Mouse (Mus musculus): ENCODE data around the gene Rabgap1l.

Gene Rabgap1l

GRCm38 (mm10) chr1:160596252-160596947 lies 196.6 kb downstream of the Rabgap1l start:
- DNase-seq (ENCODE audit: low read depth, low spot score), result no peak

GRCm38 (mm10) chr1:160594576-160594975 lies 198.4 kb downstream of the Rabgap1l start:
- DNase-seq (ENCODE audit: low read depth, low spot score), result no peak

- DNase-seq (ENCODE audit: low read depth, low spot score), result no peak
Measured at GRCm38 (mm10) chr1:160594066-160594465, 198.9 kb downstream of the Rabgap1l start.

GRCm38 (mm10) chr1:160588911-160589590 lies 204.0 kb downstream of the Rabgap1l start:
- DNase-seq (ENCODE audit: low read depth, low spot score), result peak; percentile 36

- DNase-seq (ENCODE audit: low read depth, low spot score), result peak; percentile 44
Measured at GRCm38 (mm10) chr1:160579309-160580233, 213.4 kb downstream of the Rabgap1l start.

- no peak for DNase-seq (ENCODE audit: low read depth, low spot score)
Measured at GRCm38 (mm10) chr1:160576124-160576523, 216.9 kb downstream of the Rabgap1l start.

- DNase-seq (ENCODE audit: low read depth, low spot score), result no peak
Measured at GRCm38 (mm10) chr1:160574039-160574438, 219.0 kb downstream of the Rabgap1l start.

- DNase-seq (ENCODE audit: low read depth, low spot score), result no peak
Measured at GRCm38 (mm10) chr1:160566458-160566857, 226.6 kb downstream of the Rabgap1l start.

- no peak for DNase-seq (ENCODE audit: low read depth, low spot score)
Measured at GRCm38 (mm10) chr1:160561381-160561780, 231.6 kb downstream of the Rabgap1l start.

- DNase-seq (ENCODE audit: low read depth, low spot score), result no peak
Measured at GRCm38 (mm10) chr1:160550636-160551035, 242.4 kb downstream of the Rabgap1l start.

GRCm38 (mm10) chr1:160547934-160548876 lies 244.8 kb downstream of the Rabgap1l start:
- DNase-seq (ENCODE audit: low read depth, low spot score), result peak; percentile 89

- no peak for DNase-seq (ENCODE audit: low read depth, low spot score)
Measured at GRCm38 (mm10) chr1:160535649-160536048, 257.4 kb downstream of the Rabgap1l start.

GRCm38 (mm10) chr1:160534571-160535335 lies 258.3 kb downstream of the Rabgap1l start:
- peak; percentile 80 for DNase-seq (ENCODE audit: low read depth, low spot score)

GRCm38 (mm10) chr1:160533209-160533820 lies 259.7 kb downstream of the Rabgap1l start:
- no peak for DNase-seq (ENCODE audit: low read depth, low spot score)

GRCm38 (mm10) chr1:160531402-160531801 lies 261.6 kb downstream of the Rabgap1l start:
- peak; percentile 28 for DNase-seq (ENCODE audit: low read depth, low spot score)

- no peak for DNase-seq (ENCODE audit: low read depth, low spot score)
Measured at GRCm38 (mm10) chr1:160521918-160522317, 271.1 kb downstream of the Rabgap1l start.

GRCm38 (mm10) chr1:160520665-160521064 lies 272.3 kb downstream of the Rabgap1l start:
- no peak for DNase-seq (ENCODE audit: low read depth, low spot score)

GRCm38 (mm10) chr1:160519896-160520465 lies 273.0 kb downstream of the Rabgap1l start:
- DNase-seq (ENCODE audit: low read depth, low spot score), result no peak

- no peak for DNase-seq (ENCODE audit: low read depth, low spot score)
Measured at GRCm38 (mm10) chr1:160518552-160518951, 274.5 kb downstream of the Rabgap1l start.

Measured in telencephalon, adult 2 months (tissue).